Mouse (Mus musculus) MN1 (cell line): ENCODE results near the gene Gm49630.
"Not testable (repeated sequence)": the region's sequence is repeated elsewhere in the genome, so short reads cannot be mapped to it uniquely, and the experiment has no call there.

Experiments
- DNase-seq: peaks from one replicate; pipeline ENCODE4 v3.0.0-alpha.2; 2016; ENCODE audit warnings: low spot score

Gene Gm49630

GRCm38 (mm10) chr17:7371879-7372278 lies at the start of gene Gm49630:
Gene Gm49630, minus strand, starts transcription at chr17:7371979.
- not testable (repeated sequence) for DNase-seq

GRCm38 (mm10) chr17:7420191-7420973 lies 48.6 kb upstream of the Gm49630 start:
- not testable (repeated sequence) for DNase-seq

GRCm38 (mm10) chr17:7414601-7415310 lies 43.0 kb upstream of the Gm49630 start:
- not testable (repeated sequence) for DNase-seq

GRCm38 (mm10) chr17:7413336-7413735 lies 41.6 kb upstream of the Gm49630 start:
- not testable (repeated sequence) for DNase-seq

- not testable (repeated sequence) for DNase-seq
Measured at GRCm38 (mm10) chr17:7399770-7400169, 28.0 kb upstream of the Gm49630 start.

- DNase-seq, result not testable (repeated sequence)
Measured at GRCm38 (mm10) chr17:7398198-7398847, 26.5 kb upstream of the Gm49630 start.

GRCm38 (mm10) chr17:7397079-7397478 lies 25.3 kb upstream of the Gm49630 start:
- not testable (repeated sequence) for DNase-seq

GRCm38 (mm10) chr17:7396288-7396687 lies 24.5 kb upstream of the Gm49630 start:
- DNase-seq, result not testable (repeated sequence)

GRCm38 (mm10) chr17:7395671-7396070 lies 23.9 kb upstream of the Gm49630 start:
- not testable (repeated sequence) for DNase-seq

GRCm38 (mm10) chr17:7395116-7395515 lies 23.3 kb upstream of the Gm49630 start:
- not testable (repeated sequence) for DNase-seq

GRCm38 (mm10) chr17:7389898-7390297 lies 18.1 kb upstream of the Gm49630 start:
- DNase-seq, result not testable (repeated sequence)

- not testable (repeated sequence) for DNase-seq
Measured at GRCm38 (mm10) chr17:7388958-7389356, 17.2 kb upstream of the Gm49630 start.

GRCm38 (mm10) chr17:7388341-7388957 lies 16.7 kb upstream of the Gm49630 start:
- DNase-seq, result not testable (repeated sequence)

- peak; percentile 29 for DNase-seq
Measured at GRCm38 (mm10) chr17:7386016-7386415, 14.2 kb upstream of the Gm49630 start.

GRCm38 (mm10) chr17:7385364-7385763 lies 13.6 kb upstream of the Gm49630 start, which contains the start of gene Unc93a2:
Gene Unc93a2, minus strand, starts transcription at chr17:7385464.
- DNase-seq, result not testable (repeated sequence)

GRCm38 (mm10) chr17:7383167-7384143 lies 11.7 kb upstream of the Gm49630 start:
- DNase-seq, result not testable (repeated sequence)

GRCm38 (mm10) chr17:7382711-7383110 lies 10.9 kb upstream of the Gm49630 start:
- not testable (repeated sequence) for DNase-seq

GRCm38 (mm10) chr17:7377907-7378306 lies 6.1 kb upstream of the Gm49630 start:
- DNase-seq, result not testable (repeated sequence)

- not testable (repeated sequence) for DNase-seq
Measured at GRCm38 (mm10) chr17:7376951-7377700, 5.3 kb upstream of the Gm49630 start.

GRCm38 (mm10) chr17:7369401-7369800 lies 2.4 kb downstream of the Gm49630 start:
- not testable (repeated sequence) for DNase-seq
